Mouse (Mus musculus): Measurements from ENCODE around the gene Rhebl1. TPM values are rescaled to one million over a fixed set of nuclear protein-coding genes. Genes with fewer than 3 reads are reported as not detected.
A peak's percentile ranks its signal among the peaks of the same experiment; 100 is the strongest.
"Not testable (repeated sequence)": the region's sequence is repeated elsewhere in the genome, so short reads cannot be mapped to it uniquely, and the experiment has no call there.

Rhebl1 gene
- 22.2 and 25.9 TPM in 2 replicates for polyA plus RNA-seq (2016; fragmentation: Nextera tagmentation; extraction: Ambion mirVana)

DNA sequence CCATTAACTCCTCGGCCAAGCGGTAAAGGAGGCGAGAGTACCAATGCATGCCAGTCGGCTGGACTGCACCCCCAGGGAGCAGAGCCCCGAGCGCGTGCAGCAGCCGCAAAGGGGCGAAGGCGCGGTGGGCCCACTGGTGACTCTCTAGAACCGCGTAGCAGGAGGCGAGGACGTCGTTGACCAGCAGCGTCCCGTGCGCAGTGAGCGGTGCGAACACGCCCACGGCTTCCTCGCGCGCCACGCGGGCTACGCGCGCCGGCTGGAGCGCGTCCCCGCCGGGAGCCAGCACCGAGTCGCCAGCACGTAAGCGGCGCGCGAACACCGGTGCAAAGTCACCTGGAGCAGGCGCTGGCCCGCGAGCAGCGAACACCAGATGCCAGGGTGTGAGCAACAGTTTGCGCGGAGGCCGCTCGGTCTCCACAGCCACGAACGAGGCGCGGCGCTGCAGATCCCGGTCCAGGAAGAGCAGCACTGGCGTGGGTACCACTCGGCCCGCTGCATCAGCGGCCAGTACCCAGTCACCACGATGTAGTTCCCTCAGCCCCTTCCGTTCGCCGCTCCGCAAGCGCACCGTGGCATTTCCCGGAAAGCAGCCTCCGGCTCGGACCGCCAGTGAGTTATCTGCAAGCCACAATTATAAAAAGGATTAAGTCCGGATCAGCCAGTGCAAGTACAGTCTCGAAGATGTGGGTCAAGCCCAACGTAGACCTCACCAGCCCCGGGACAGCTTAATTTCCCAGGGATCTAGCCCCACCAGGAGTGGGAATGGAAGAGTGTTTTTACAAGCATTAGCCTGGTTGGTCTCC is at the start of gene Rhebl1:
TSS of gene Rhebl1 (minus strand) at position 601 of the 806 bp plus-strand sequence.
- Histone ChIP-seq H3K36me3 (replicated peaks) (no peaks in the 10 kb centered on the region), H3K27ac (peak within 1 kb of the TSS; percentile 78), H3K4me3 (peak within 1 kb of the TSS; percentile 59), H3K27me3 (ENCODE audit: poor library complexity, severe bottlenecking) (peaks cover 91% of the 10 kb centered on the region), H3K4me1 (peaks cover 63% of the 10 kb centered on the region), H3K9me3 (no peaks in the 10 kb centered on the region)
- peak; percentile 51 for DNase-seq (ENCODE audit: extremely low spot score, low spot score)
- WGBS: under 1% methylated on average over 77 of the region's 77 CpGs

DNA sequence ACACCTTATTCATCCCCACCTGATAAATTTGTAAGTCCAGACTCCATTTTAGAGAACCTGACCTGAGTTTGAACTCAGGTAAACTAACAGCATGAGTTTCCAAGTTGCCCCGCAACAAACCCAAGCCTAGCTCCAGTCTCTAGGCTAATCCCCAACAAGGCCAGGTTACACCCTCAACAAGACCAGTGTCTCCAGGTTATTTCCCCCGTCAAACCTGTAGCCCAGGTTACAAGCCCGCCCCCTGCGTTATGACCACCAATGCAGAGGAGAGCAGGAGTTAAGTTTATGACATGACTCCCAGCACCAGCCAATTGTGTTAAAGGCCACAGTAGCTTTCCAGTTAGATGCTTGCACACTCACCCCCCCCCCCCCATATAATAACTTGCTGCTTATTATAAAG is 48.8 kb upstream of the Rhebl1 start:
- Histone ChIP-seq H3K27me3 (ENCODE audit: poor library complexity, severe bottlenecking) (no peaks in the 10 kb centered on the region), H3K27ac (no peak overlapping the region), H3K36me3 (replicated peaks) (peaks cover 13% of the 10 kb centered on the region), H3K9me3 (peaks cover 6% of the 10 kb centered on the region; the same call in 1 of the 2 replicates), H3K4me3 (no peak overlapping the region), H3K4me1 (peaks cover 8% of the 10 kb centered on the region)
- no peak for DNase-seq (ENCODE audit: extremely low spot score, low spot score)
- WGBS: 76% methylated on average over 4 of the region's 4 CpGs

DNA sequence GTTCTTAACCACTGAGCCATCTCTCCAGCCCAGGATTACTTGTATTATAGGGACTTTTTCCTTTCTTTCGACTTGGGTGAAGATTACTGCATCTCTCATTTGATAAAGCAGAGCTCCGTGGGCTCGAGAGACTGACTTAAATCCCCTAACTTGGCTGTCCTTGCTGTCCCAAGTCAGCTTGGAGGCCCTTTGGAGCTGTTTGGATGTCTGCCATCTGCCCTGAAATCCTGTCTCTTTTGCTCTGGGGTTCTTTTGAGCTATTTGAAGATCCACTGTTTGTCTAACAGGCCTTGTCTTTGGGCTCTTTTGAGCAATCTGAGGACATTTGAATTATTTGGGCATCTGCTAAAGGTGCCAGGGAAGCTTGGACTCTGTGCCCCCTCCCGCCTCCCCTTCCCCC is 47.7 kb upstream of the Rhebl1 start:
- H3K27ac ChIP-seq: no peak overlapping the region
- peaks cover 6% of the 10 kb centered on the region; the same call in 1 of the 2 replicates for H3K9me3 ChIP-seq
- no peak overlapping the region for H3K4me3 ChIP-seq
- H3K4me1 ChIP-seq: peaks cover 4% of the 10 kb centered on the region
- peaks cover 13% of the 10 kb centered on the region for H3K36me3 ChIP-seq (replicated peaks)
- DNase-seq (ENCODE audit: extremely low spot score, low spot score): no peak
- WGBS: 92% methylated on average over 4 of the region's 4 CpGs
- no peaks in the 10 kb centered on the region for H3K27me3 ChIP-seq (ENCODE audit: poor library complexity, severe bottlenecking)

DNA sequence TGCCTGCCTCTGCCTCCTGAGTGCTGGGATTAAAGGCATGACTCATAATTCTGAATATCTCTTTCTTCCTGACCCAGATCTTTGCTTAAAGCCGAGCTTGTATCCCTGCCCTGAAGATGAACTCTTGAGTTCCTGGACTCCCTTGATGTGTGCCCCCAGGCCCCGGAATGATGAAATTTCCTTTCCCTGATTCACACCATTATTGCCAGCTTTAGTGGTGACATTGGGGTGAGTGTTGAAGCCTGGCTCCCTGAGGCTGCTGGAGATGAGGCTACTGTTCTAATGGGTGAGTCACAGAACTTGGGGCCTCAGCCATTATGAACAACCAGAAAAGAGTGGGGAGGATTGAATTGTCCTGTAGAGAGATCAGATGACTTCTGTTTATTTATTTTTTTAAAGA is 47.2 kb upstream of the Rhebl1 start:
- 87% methylated on average over 2 of the region's 2 CpGs for WGBS
- no peak for DNase-seq (ENCODE audit: extremely low spot score, low spot score)
- no peak overlapping the region for H3K4me3 ChIP-seq
- H3K27me3 ChIP-seq (ENCODE audit: poor library complexity, severe bottlenecking): no peaks in the 10 kb centered on the region
- H3K36me3 ChIP-seq (replicated peaks): peaks cover 13% of the 10 kb centered on the region
- peaks cover 6% of the 10 kb centered on the region; the same call in 1 of the 2 replicates for H3K9me3 ChIP-seq
- no peak overlapping the region for H3K27ac ChIP-seq
- peaks cover 4% of the 10 kb centered on the region for H3K4me1 ChIP-seq

DNA sequence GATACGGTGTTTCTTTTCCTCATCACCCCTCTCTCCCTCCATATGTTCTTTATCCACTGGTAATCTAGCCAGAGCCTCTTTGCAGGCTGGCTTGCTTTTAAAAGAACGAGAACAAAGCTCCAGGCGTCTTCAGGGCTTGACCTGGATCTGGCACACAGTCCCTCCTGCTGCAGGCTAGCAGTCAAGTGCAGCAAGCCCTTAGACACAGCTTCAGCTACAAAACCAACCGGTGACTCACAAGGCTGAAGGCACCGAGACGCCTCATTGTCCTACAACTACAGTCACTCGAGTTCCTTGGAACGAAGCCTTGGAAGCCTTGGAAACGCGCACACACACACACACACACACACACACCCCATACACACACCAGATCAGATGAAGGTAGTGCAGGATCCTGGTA is 46.5 kb upstream of the Rhebl1 start:
- no peak for DNase-seq (ENCODE audit: extremely low spot score, low spot score)
- Histone ChIP-seq H3K4me3 (no peak overlapping the region), H3K27me3 (ENCODE audit: poor library complexity, severe bottlenecking) (no peaks in the 10 kb centered on the region), H3K27ac (0 out of 2 replicates have a peak overlapping the region, but pooled peaks have one; percentile 4), H3K36me3 (replicated peaks) (peaks cover 13% of the 10 kb centered on the region), H3K4me1 (peaks cover 10% of the 10 kb centered on the region), H3K9me3 (peaks cover 6% of the 10 kb centered on the region; the same call in 1 of the 2 replicates)
- WGBS: 74% methylated on average over 10 of the region's 10 CpGs

DNA sequence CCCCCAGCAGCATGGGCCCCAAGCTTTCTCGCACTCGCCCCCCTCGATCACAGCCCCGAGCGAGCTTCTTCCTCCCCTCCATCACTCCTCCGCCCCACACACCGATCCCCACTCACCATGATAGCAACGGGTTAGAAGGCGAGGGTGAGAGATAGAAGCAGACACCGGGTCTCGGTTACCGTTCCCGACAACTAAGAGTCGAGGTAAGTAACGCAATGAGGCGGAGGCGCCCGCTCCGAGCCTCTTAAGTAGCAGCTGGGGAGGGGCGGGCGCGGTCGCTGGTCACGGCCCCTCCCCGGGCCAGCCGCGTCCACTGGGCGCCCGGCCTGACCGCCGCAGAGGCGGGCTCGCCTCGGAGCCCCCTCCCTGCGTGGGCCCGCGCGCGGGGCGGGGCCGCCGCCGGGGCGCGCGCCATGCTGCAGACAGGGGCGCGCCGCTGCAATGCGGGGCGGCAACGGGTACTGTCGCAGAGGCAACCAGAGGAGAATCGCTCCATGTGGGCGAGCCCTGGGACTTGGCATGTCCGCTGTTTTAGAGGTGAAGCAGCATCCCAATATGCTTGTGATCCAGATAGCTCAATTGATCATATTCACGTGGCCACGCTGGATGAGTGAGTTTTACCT is 40.0 kb upstream of the Rhebl1 start, which contains the start of gene Tuba1b:
TSS of gene Tuba1b (minus strand) at position 349 of the 623 bp plus-strand sequence.
- peaks cover 22% of the 10 kb centered on the region for H3K36me3 ChIP-seq (replicated peaks)
- DNase-seq (ENCODE audit: extremely low spot score, low spot score): peak; percentile 85
- no peaks in the 10 kb centered on the region for H3K9me3 ChIP-seq
- WGBS: under 1% methylated on average over 58 of the region's 58 CpGs
- peak within 1 kb of the TSS; percentile 73 for H3K4me3 ChIP-seq
- H3K4me1 ChIP-seq: peaks cover 39% of the 10 kb centered on the region
- H3K27me3 ChIP-seq (ENCODE audit: poor library complexity, severe bottlenecking): no peaks in the 10 kb centered on the region
- H3K27ac ChIP-seq: peak within 1 kb of the TSS; percentile 98

DNA sequence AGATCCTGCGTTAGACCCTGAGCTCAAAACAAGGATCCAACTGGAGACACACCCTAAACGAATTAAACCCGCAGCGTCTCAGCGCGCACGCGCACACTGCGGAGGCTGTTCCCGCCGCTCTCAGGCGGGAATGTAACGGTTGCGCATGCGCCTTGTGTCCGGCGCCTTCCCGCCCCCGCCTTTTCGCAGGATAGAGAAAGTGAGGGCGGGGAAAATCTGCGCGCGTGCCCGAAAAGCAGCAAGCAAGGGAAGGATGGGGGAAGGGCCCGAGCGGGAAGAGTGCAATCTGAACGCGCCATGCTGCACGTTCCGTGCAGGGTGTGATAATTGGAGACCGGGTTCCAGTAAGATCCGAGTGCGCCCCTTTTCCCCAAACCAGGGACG is 39.5 kb upstream of the Rhebl1 start:
- no peaks in the 10 kb centered on the region for H3K9me3 ChIP-seq
- peak; percentile 95 for DNase-seq (ENCODE audit: extremely low spot score, low spot score)
- no peaks in the 10 kb centered on the region for H3K27me3 ChIP-seq (ENCODE audit: poor library complexity, severe bottlenecking)
- peak overlapping the region; percentile 73 for H3K4me3 ChIP-seq
- WGBS: under 1% methylated on average over 35 of the region's 35 CpGs
- H3K36me3 ChIP-seq (replicated peaks): peaks cover 22% of the 10 kb centered on the region
- peak overlapping the region; percentile 98 for H3K27ac ChIP-seq
- H3K4me1 ChIP-seq: peaks cover 44% of the 10 kb centered on the region

DNA sequence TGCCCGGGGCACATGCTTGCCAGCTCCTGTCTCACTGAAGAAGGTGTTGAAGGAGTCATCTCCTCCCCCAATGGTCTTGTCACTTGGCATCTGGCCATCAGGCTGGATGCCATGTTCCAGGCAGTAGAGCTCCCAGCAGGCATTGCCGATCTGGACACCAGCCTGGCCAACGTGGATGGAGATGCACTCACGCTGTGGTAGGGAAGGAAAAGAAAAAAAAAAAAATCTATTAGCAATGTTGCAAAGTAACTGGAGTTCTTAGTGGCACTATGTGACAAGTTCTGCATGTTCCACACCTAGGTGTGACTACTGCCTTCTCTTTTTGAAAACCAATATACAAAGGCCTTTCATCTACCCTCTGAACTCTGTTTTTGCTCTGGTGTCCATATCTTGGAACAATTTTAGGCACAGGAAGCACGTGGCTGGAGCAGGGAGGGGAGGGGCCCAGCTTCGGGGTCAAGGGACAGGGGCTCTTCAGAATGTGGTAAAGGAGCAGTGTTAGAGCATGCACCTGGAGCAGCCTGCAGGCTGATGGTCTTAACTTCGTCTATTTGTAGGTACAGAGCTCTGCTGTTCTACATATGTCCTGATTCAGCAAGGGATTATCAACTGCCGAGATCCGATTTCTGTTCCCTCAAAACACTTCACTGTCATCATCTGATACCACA is 38.8 kb upstream of the Rhebl1 start:
- H3K27me3 ChIP-seq (ENCODE audit: poor library complexity, severe bottlenecking); H3K9me3 ChIP-seq; DNase-seq (ENCODE audit: extremely low spot score, low spot score): not testable (repeated sequence)
- Histone ChIP-seq H3K27ac (peak overlapping the region; percentile 98), H3K36me3 (replicated peaks) (peaks cover 22% of the 10 kb centered on the region), H3K4me1 (peaks cover 49% of the 10 kb centered on the region), H3K4me3 (peak overlapping the region; percentile 73)
- 26% methylated on average over 8 of the region's 9 CpGs for WGBS

DNA sequence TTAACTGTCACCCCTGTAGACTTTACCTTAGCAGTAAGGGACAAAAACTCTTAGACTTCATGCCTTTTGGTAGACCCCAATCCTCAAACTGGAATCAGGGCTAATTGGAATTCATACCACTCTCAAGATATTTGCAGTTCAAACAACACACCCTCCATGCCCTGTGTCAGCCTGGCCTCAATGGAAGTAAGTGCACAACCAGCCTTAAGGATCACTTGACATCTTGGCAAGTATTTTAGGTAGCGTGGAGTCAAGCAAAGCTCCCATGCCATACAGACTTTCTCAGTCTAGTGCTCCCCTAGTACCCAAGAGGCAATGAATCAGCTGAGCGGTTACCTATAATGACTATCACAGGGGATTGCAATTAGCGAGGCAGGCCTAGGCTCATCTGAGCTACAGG is 36.7 kb upstream of the Rhebl1 start:
- Histone ChIP-seq H3K27ac (no peak overlapping the region), H3K36me3 (replicated peaks) (peaks cover 27% of the 10 kb centered on the region), H3K27me3 (ENCODE audit: poor library complexity, severe bottlenecking) (no peaks in the 10 kb centered on the region), H3K9me3 (no peaks in the 10 kb centered on the region), H3K4me1 (peaks cover 45% of the 10 kb centered on the region), H3K4me3 (peak overlapping the region; percentile 28; the same call in 1 of the 2 replicates)
- DNase-seq (ENCODE audit: extremely low spot score, low spot score): no peak
- WGBS: 77% methylated on average over 3 of the region's 3 CpGs

DNA sequence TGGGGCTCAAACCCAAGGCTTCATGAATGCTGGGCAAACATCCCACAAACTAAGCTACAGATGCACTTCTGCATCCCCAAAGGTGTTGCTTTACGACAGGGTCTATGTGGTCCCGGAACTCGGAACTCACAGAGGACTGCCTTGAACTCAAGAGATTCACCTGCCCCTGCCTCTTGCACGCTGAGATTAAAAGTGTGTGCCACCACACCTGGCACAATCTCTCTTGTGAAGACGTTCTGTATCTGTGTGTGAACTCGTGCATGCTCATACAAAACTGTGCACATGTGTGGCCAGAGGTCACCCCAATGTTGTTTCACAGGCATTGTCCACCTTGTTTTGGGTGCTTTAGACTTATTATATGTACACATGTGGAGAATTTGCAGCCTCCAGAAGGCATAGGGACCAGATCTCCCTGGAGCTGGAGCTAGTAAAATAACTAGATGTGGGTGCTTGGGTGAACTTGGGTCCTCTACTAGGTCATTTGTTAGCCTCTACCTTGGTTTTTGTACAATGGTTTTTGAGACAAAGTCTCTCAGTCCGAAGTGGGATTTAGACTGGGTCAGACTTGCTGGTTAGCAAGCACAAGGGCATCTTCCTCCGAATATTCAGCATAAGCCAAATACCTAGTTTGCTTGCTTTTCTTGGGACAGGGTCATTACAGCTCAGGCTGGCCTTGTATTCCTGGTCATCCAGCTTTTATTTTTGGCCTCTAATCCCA is 35.8 kb upstream of the Rhebl1 start:
- peak; percentile 26 for DNase-seq (ENCODE audit: extremely low spot score, low spot score)
- Histone ChIP-seq H3K9me3 (no peaks in the 10 kb centered on the region), H3K27me3 (ENCODE audit: poor library complexity, severe bottlenecking) (no peaks in the 10 kb centered on the region), H3K4me3 (0 out of 2 replicates have a peak overlapping the region, but pooled peaks have one; percentile 2), H3K4me1 (peaks cover 37% of the 10 kb centered on the region), H3K36me3 (replicated peaks) (peaks cover 28% of the 10 kb centered on the region), H3K27ac (no peak overlapping the region)
- 58% methylated on average over 8 of the region's 8 CpGs for WGBS

DNA sequence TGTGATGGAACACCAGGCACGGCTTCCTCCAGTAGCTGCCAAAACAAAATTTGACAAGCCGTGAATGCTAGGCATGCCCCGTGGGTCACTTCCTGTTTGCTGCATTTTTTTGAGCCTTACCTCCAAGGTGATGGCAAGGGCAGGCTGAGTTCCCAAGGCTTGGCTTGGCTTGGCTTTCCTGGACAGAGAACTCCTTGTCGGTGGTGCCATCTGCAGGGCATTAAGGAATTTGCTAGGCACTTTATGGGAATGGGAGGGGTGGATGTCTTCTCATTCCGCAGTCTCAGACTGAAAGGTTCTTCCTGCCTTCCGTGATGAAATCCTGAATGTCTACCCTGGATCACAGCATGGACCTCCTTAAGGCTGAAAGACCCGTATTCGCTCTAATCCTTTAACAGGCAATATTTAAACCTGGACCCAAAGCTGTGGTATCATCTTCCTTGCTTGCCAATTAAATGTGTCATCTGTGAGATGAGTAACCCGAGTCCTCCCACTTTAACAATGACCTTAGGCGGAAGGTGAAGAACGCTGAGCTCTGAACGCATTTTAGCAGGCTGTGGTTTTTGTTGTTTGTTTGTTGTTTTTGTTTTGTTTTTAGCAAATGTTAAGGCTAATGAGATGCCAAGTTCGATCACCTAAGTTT is 34.4 kb upstream of the Rhebl1 start:
- no peaks in the 10 kb centered on the region for H3K27me3 ChIP-seq (ENCODE audit: poor library complexity, severe bottlenecking)
- H3K36me3 ChIP-seq (replicated peaks): peaks cover 28% of the 10 kb centered on the region
- no peak overlapping the region for H3K27ac ChIP-seq
- H3K9me3 ChIP-seq: no peaks in the 10 kb centered on the region
- H3K4me3 ChIP-seq: peak overlapping the region; percentile 19; the same call in 1 of the 2 replicates
- WGBS: 19% methylated on average over 13 of the region's 13 CpGs
- peak; percentile 74 for DNase-seq (ENCODE audit: extremely low spot score, low spot score)
- H3K4me1 ChIP-seq: peaks cover 29% of the 10 kb centered on the region

DNA sequence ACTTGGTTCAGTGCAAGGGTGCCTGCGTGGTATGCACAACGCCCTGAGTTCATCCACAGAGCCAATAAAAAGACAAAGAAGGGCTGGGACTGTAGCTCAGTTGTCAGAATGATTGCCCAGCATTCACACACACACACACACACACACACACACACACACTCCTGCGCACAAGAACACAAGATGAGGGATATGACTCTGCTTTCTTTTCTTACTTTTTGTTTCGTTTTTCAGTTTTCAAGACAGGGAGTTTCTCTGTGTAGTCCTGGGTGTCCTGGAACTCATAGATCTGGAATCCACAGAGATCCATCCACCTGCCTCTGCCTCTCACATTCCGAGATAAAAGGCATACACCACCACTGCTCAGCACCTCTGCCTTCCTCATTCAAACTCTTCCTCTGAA is 33.2 kb upstream of the Rhebl1 start:
- WGBS: 87% methylated on average over 5 of the region's 5 CpGs
- Histone ChIP-seq H3K9me3 (no peaks in the 10 kb centered on the region), H3K4me1 (peaks cover 23% of the 10 kb centered on the region), H3K27ac (no peak overlapping the region), H3K27me3 (ENCODE audit: poor library complexity, severe bottlenecking) (no peaks in the 10 kb centered on the region), H3K36me3 (replicated peaks) (peaks cover 22% of the 10 kb centered on the region), H3K4me3 (no peak overlapping the region)
- DNase-seq (ENCODE audit: extremely low spot score, low spot score): no peak
